19 mouse cellular contexts compared by ENCODE assay signal in the genomic region with DNA sequence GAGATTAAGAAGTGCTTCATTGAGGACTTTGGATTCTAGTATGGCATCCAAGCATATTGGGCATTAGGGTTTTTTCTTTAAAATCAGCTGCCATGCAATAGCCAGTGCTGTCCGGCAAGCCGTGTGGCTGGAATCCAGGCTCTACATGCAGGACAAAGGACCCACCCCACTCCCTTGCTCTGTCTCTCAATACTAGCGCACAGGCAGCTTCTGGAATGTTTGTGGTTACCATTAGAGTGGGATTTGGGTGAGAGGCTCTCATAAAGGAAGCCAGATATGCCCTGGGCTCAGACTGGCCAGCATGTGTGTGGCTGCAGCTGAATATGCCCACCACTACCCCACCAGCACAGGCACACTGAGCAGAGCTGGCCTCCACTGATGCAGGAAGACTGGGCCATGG.
"Had no signal": no experiment of that assay in that cellular context is flagged by ENCODE, and none has a peak within 500 bp of the region (broad histone marks: within the 10 kb centered on the region; RNA-seq: fewer than 3 reads in every experiment).

No protein-coding gene starts in this region.

- ATAC-seq: liver, embryonic 12.5 days; midbrain, embryonic 15.5 days had no signal

- H3K36me3 ChIP-seq: midbrain, embryonic 15.5 days had no signal

- DNase-seq: kidney, adult 11 months; kidney, adult 8-10 months; kidney, postnatal 14 days; kidney, postnatal 4 days; liver; lung, adult 18-20 months; lung, postnatal 10 days; retina, postnatal 1 day; right cerebral cortex, postnatal 25 days; thymus, adult 18-20 months; thymus, postnatal 14 days had no signal

- H3K4me2 ChIP-seq: limb, embryonic 13.5 days; liver, embryonic 12.5 days; liver, embryonic 15.5 days; lung, embryonic 15.5 days; midbrain, embryonic 12.5 days; midbrain, embryonic 15.5 days; neural tube, embryonic 13.5 days had no signal

- H3K4me1 ChIP-seq: midbrain, embryonic 12.5 days; midbrain, embryonic 15.5 days had no signal

- H3K27me3 ChIP-seq: limb, embryonic 13.5 days; liver, embryonic 12.5 days; liver, embryonic 15.5 days; lung, embryonic 15.5 days; midbrain, embryonic 12.5 days; midbrain, embryonic 15.5 days; neural tube, embryonic 13.5 days had no signal

- H3K9ac ChIP-seq: limb, embryonic 13.5 days; liver, embryonic 12.5 days; liver, embryonic 15.5 days; lung, embryonic 15.5 days; midbrain, embryonic 12.5 days; midbrain, embryonic 15.5 days; neural tube, embryonic 13.5 days had no signal

- H3K4me3 ChIP-seq: limb, embryonic 10.5 days; limb, embryonic 13.5 days; liver, embryonic 12.5 days; liver, embryonic 15.5 days; lung, embryonic 15.5 days; midbrain, embryonic 12.5 days; midbrain, embryonic 15.5 days; neural tube, embryonic 13.5 days had no signal

- H3K9me3 ChIP-seq: limb, embryonic 10.5 days; limb, embryonic 13.5 days; liver, embryonic 12.5 days; liver, embryonic 15.5 days; lung, embryonic 15.5 days; midbrain, embryonic 12.5 days; midbrain, embryonic 15.5 days; neural tube, embryonic 13.5 days had no signal

- H3K27ac ChIP-seq: limb, embryonic 10.5 days; limb, embryonic 13.5 days; liver, embryonic 12.5 days; liver, embryonic 15.5 days; lung, embryonic 15.5 days; midbrain, embryonic 12.5 days; midbrain, embryonic 15.5 days; neural tube, embryonic 13.5 days had no signal
